Mouse (Mus musculus): Measurements from ENCODE around the gene Smpd3. TPM values are rescaled to one million over a fixed set of nuclear protein-coding genes. Genes with fewer than 3 reads are reported as not detected.

Smpd3 gene
- polyA plus RNA-seq, 1 experiment from 2014 or later, result 0.77 TPM

- no peak for ATAC-seq (ENCODE audit: low read depth)
- no peak overlapping the region for H3K9ac ChIP-seq (ENCODE audit: low read depth, low read length)
- 49% methylated on average over 5 of the region's 5 CpGs for WGBS (ENCODE audit: insufficient replicate concordance)
Measured at GRCm38 (mm10) chr8:106270804-106271203, 67.0 kb downstream of the Smpd3 start.

GRCm38 (mm10) chr8:106268710-106269346, 69.0 kb downstream of the Smpd3 start:
- no peak overlapping the region for H3K4me3 ChIP-seq (ENCODE audit: low read depth, low read length)
- no peaks in the 10 kb centered on the region for H3K27me3 ChIP-seq (ENCODE audit: control insufficient read depth, insufficient read depth, low read depth, low read length)
- no peaks in the 10 kb centered on the region for H3K36me3 ChIP-seq (ENCODE audit: control insufficient read depth, insufficient read depth)
- H3K4me2 ChIP-seq (ENCODE audit: low read depth, low read length), result no peak overlapping the region
- no peak overlapping the region for H3K27ac ChIP-seq (ENCODE audit: low read length)
- H3K4me1 ChIP-seq (ENCODE audit: control insufficient read depth, low read depth, low read length), result no peaks in the 10 kb centered on the region
- ATAC-seq (ENCODE audit: low read depth), result no peak
- WGBS (ENCODE audit: insufficient replicate concordance), result 50% methylated on average over 5 of the region's 5 CpGs
- H3K9ac ChIP-seq (ENCODE audit: low read depth, low read length), result no peak overlapping the region
- H3K9me3 ChIP-seq (replicated peaks; ENCODE audit: control insufficient read depth, low read length), result no peaks in the 10 kb centered on the region

More at GRCm38 (mm10) chr8:106270804-106271203, 67.0 kb downstream of the Smpd3 start:
- Histone ChIP-seq H3K27me3 (ENCODE audit: control insufficient read depth, insufficient read depth, low read depth, low read length) (no peaks in the 10 kb centered on the region), H3K4me1 (ENCODE audit: control insufficient read depth, low read depth, low read length) (no peaks in the 10 kb centered on the region), H3K4me2 (ENCODE audit: low read depth, low read length) (no peak overlapping the region), H3K9me3 (replicated peaks; ENCODE audit: control insufficient read depth, low read length) (no peaks in the 10 kb centered on the region), H3K36me3 (ENCODE audit: control insufficient read depth, insufficient read depth) (no peaks in the 10 kb centered on the region), H3K27ac (ENCODE audit: low read length) (no peak overlapping the region), H3K4me3 (ENCODE audit: low read depth, low read length) (no peak overlapping the region)

GRCm38 (mm10) chr8:106265398-106265797, 72.4 kb downstream of the Smpd3 start:
- WGBS (ENCODE audit: insufficient replicate concordance), result 75% methylated on average over 17 of the region's 17 CpGs

GRCm38 (mm10) chr8:106263928-106264327, 73.9 kb downstream of the Smpd3 start:
- H3K27me3 ChIP-seq (ENCODE audit: control insufficient read depth, insufficient read depth, low read depth, low read length), result no peaks in the 10 kb centered on the region
- H3K36me3 ChIP-seq (ENCODE audit: control insufficient read depth, insufficient read depth), result no peaks in the 10 kb centered on the region
- no peaks in the 10 kb centered on the region for H3K9me3 ChIP-seq (replicated peaks; ENCODE audit: control insufficient read depth, low read length)
- ATAC-seq (ENCODE audit: low read depth), result no peak
- no peaks in the 10 kb centered on the region for H3K4me1 ChIP-seq (ENCODE audit: control insufficient read depth, low read depth, low read length)
- no peak overlapping the region for H3K27ac ChIP-seq (ENCODE audit: low read length)
- H3K4me3 ChIP-seq (ENCODE audit: low read depth, low read length), result no peak overlapping the region
- H3K4me2 ChIP-seq (ENCODE audit: low read depth, low read length), result no peak overlapping the region
- 66% methylated on average over 4 of the region's 4 CpGs for WGBS (ENCODE audit: insufficient replicate concordance)
- H3K9ac ChIP-seq (ENCODE audit: low read depth, low read length), result no peak overlapping the region

More at GRCm38 (mm10) chr8:106265398-106265797, 72.4 kb downstream of the Smpd3 start:
- Histone ChIP-seq H3K9me3 (replicated peaks; ENCODE audit: control insufficient read depth, low read length) (no peaks in the 10 kb centered on the region), H3K4me2 (ENCODE audit: low read depth, low read length) (no peak overlapping the region), H3K36me3 (ENCODE audit: control insufficient read depth, insufficient read depth) (no peaks in the 10 kb centered on the region), H3K27ac (ENCODE audit: low read length) (no peak overlapping the region), H3K4me1 (ENCODE audit: control insufficient read depth, low read depth, low read length) (no peaks in the 10 kb centered on the region), H3K9ac (ENCODE audit: low read depth, low read length) (no peak overlapping the region), H3K4me3 (ENCODE audit: low read depth, low read length) (no peak overlapping the region), H3K27me3 (ENCODE audit: control insufficient read depth, insufficient read depth, low read depth, low read length) (no peaks in the 10 kb centered on the region)
- no peak for ATAC-seq (ENCODE audit: low read depth)

GRCm38 (mm10) chr8:106262343-106262742, 75.4 kb downstream of the Smpd3 start:
- H3K36me3 ChIP-seq (ENCODE audit: control insufficient read depth, insufficient read depth), result no peaks in the 10 kb centered on the region
- H3K27ac ChIP-seq (ENCODE audit: low read length), result no peak overlapping the region
- no peak overlapping the region for H3K4me3 ChIP-seq (ENCODE audit: low read depth, low read length)
- H3K4me1 ChIP-seq (ENCODE audit: control insufficient read depth, low read depth, low read length), result no peaks in the 10 kb centered on the region
- ATAC-seq (ENCODE audit: low read depth), result no peak
- no peaks in the 10 kb centered on the region for H3K27me3 ChIP-seq (ENCODE audit: control insufficient read depth, insufficient read depth, low read depth, low read length)
- 49% methylated on average over 5 of the region's 5 CpGs for WGBS (ENCODE audit: insufficient replicate concordance)
- no peak overlapping the region for H3K4me2 ChIP-seq (ENCODE audit: low read depth, low read length)
- no peak overlapping the region for H3K9ac ChIP-seq (ENCODE audit: low read depth, low read length)
- H3K9me3 ChIP-seq (replicated peaks; ENCODE audit: control insufficient read depth, low read length), result no peaks in the 10 kb centered on the region

- ATAC-seq (ENCODE audit: low read depth), result no peak
- Histone ChIP-seq H3K4me2 (ENCODE audit: low read depth, low read length) (no peak overlapping the region), H3K4me1 (ENCODE audit: control insufficient read depth, low read depth, low read length) (no peaks in the 10 kb centered on the region), H3K27me3 (ENCODE audit: control insufficient read depth, insufficient read depth, low read depth, low read length) (no peaks in the 10 kb centered on the region), H3K36me3 (ENCODE audit: control insufficient read depth, insufficient read depth) (no peaks in the 10 kb centered on the region), H3K9ac (ENCODE audit: low read depth, low read length) (no peak overlapping the region), H3K4me3 (ENCODE audit: low read depth, low read length) (no peak overlapping the region), H3K9me3 (replicated peaks; ENCODE audit: control insufficient read depth, low read length) (no peaks in the 10 kb centered on the region), H3K27ac (ENCODE audit: low read length) (no peak overlapping the region)
- 75% methylated on average over 4 of the region's 4 CpGs for WGBS (ENCODE audit: insufficient replicate concordance)
Measured at GRCm38 (mm10) chr8:106260894-106261293, 76.9 kb downstream of the Smpd3 start.

- H3K9me3 ChIP-seq (replicated peaks; ENCODE audit: control insufficient read depth, low read length), result no peaks in the 10 kb centered on the region
- no peaks in the 10 kb centered on the region for H3K4me1 ChIP-seq (ENCODE audit: control insufficient read depth, low read depth, low read length)
- no peaks in the 10 kb centered on the region for H3K27me3 ChIP-seq (ENCODE audit: control insufficient read depth, insufficient read depth, low read depth, low read length)
- no peak overlapping the region for H3K4me2 ChIP-seq (ENCODE audit: low read depth, low read length)
- no peak overlapping the region for H3K27ac ChIP-seq (ENCODE audit: low read length)
- no peak overlapping the region for H3K4me3 ChIP-seq (ENCODE audit: low read depth, low read length)
- ATAC-seq (ENCODE audit: low read depth), result no peak
- no peak overlapping the region for H3K9ac ChIP-seq (ENCODE audit: low read depth, low read length)
- WGBS (ENCODE audit: insufficient replicate concordance), result 65% methylated on average over 10 of the region's 10 CpGs
- H3K36me3 ChIP-seq (ENCODE audit: control insufficient read depth, insufficient read depth), result no peaks in the 10 kb centered on the region
Measured at GRCm38 (mm10) chr8:106259579-106260255, 78.1 kb downstream of the Smpd3 start.

GRCm38 (mm10) chr8:106258169-106258568, 79.6 kb downstream of the Smpd3 start:
- H3K4me1 ChIP-seq (ENCODE audit: control insufficient read depth, low read depth, low read length), result no peaks in the 10 kb centered on the region
- no peaks in the 10 kb centered on the region for H3K27me3 ChIP-seq (ENCODE audit: control insufficient read depth, insufficient read depth, low read depth, low read length)
- no peaks in the 10 kb centered on the region for H3K9me3 ChIP-seq (replicated peaks; ENCODE audit: control insufficient read depth, low read length)
- no peak overlapping the region for H3K27ac ChIP-seq (ENCODE audit: low read length)
- no peak for ATAC-seq (ENCODE audit: low read depth)
- WGBS (ENCODE audit: insufficient replicate concordance), result 44% methylated on average over 1 of the region's 1 CpGs
- no peak overlapping the region for H3K4me3 ChIP-seq (ENCODE audit: low read depth, low read length)
- no peak overlapping the region for H3K4me2 ChIP-seq (ENCODE audit: low read depth, low read length)
- no peaks in the 10 kb centered on the region for H3K36me3 ChIP-seq (ENCODE audit: control insufficient read depth, insufficient read depth)
- no peak overlapping the region for H3K9ac ChIP-seq (ENCODE audit: low read depth, low read length)

- H3K4me3 ChIP-seq (ENCODE audit: low read depth, low read length), result no peak overlapping the region
- ATAC-seq (ENCODE audit: low read depth), result no peak
- no peak overlapping the region for H3K9ac ChIP-seq (ENCODE audit: low read depth, low read length)
- no peaks in the 10 kb centered on the region for H3K27me3 ChIP-seq (ENCODE audit: control insufficient read depth, insufficient read depth, low read depth, low read length)
- H3K4me1 ChIP-seq (ENCODE audit: control insufficient read depth, low read depth, low read length), result no peaks in the 10 kb centered on the region
- peaks cover 16% of the 10 kb centered on the region for H3K36me3 ChIP-seq (ENCODE audit: control insufficient read depth, insufficient read depth)
- WGBS (ENCODE audit: insufficient replicate concordance), result 56% methylated on average over 4 of the region's 4 CpGs
- no peak overlapping the region for H3K4me2 ChIP-seq (ENCODE audit: low read depth, low read length)
- H3K9me3 ChIP-seq (replicated peaks; ENCODE audit: control insufficient read depth, low read length), result no peaks in the 10 kb centered on the region
- H3K27ac ChIP-seq (ENCODE audit: low read length), result no peak overlapping the region
Measured at GRCm38 (mm10) chr8:106250186-106250585, 87.6 kb downstream of the Smpd3 start.
